Mouse (Mus musculus) heart, adult 9 months (tissue): ENCODE data around the gene Apod.

Source experiments
- DNase-seq, 2 experiments: peaks; one replicate each; pipeline ENCODE4 v3.0.0; 2022; ENCODE audit warnings: low spot score in 2 of 2

Gene Apod

GRCm38 (mm10) chr16:31281981-31282380, 32.6 kb downstream of the Apod start:
- DNase-seq: peak; percentile 52 to 67

DNA sequence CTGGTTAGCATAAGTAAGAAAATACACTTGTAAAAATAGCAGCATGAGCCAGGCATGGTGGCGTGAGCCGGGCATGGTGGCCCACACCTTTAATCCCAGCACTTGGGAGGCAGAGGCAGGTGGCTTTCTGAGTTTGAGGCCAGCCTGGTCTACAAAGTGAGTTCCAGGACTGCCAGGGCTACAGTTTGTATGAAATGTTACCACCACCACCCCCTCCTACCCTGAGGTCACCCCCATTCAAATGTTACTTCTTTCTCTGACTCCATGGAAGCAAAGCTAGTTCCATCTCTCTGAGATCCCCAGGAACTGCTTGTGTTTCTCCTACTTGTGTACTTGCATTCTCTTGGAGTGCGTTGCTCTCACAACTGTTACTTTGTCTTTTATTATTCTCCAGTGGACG, 34.4 kb downstream of the Apod start:
- no peak for DNase-seq

DNA sequence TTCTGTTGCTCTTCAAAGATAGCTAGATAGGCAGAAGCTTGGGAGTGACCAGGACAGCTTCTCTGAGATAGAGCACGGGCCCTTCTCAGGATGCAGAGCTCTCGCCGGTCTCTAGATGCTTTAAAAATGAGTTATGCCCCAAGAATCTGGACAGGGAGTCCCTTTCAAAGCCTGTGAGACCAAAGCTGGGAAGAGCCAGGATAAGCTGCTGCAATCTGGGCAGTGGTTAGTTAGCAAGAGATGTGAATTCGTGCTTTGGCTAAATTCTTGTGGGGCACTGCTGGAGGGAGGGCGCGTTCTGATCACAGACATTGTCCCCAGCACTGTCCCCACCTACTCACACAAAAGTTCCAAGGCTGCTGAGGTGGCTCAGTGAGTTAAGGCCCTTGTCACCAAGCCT, 36.0 kb downstream of the Apod start:
- no peak for DNase-seq

- peak; percentile 72 to 86 for DNase-seq
These were observed 36.5 kb downstream of the Apod start for GRCm38 (mm10) chr16:31278081-31278480.

DNA sequence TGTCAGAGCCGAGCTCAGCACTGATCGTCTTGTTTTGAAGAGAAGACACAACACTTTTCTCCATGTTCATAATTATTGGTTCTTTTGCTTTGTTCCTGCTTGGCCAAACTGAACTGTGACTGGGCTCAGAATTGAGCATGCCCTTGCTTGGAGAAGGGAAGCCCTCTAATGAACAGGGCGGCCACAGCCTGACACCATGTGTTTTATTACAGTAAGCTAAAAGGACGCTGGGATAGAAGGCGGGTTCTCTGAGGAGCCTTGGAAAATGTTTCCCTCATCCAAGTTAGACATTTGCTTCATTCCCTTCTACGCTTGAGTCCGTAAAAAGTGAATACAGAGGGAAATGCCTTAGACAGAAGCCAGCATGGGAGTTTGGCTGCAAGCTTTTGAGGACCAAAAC, 37.6 kb downstream of the Apod start:
- DNase-seq: peak in 1 of 2 experiments; percentile 71

DNA sequence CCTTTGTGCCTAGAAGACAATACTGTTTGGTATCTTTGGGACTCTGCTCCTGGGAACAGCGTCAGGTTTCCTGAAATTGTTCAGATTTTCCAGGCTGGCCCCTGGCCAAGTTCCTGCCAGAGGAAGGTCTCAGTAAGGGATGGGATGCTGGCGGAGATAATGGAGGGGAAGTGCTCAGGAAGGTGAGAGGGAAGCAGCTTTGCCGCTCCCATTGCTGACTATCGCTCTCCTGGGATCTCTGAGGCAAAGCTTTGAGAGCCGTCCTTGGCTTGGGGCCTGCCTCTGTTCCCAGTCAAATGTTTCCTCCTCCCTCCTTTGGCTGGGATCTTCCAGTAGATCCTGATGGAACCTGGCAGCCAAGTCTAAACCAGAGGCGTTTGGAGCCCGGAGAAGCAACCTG, 38.1 kb downstream of the Apod start:
- peak; percentile 89 to 94 for DNase-seq

DNA sequence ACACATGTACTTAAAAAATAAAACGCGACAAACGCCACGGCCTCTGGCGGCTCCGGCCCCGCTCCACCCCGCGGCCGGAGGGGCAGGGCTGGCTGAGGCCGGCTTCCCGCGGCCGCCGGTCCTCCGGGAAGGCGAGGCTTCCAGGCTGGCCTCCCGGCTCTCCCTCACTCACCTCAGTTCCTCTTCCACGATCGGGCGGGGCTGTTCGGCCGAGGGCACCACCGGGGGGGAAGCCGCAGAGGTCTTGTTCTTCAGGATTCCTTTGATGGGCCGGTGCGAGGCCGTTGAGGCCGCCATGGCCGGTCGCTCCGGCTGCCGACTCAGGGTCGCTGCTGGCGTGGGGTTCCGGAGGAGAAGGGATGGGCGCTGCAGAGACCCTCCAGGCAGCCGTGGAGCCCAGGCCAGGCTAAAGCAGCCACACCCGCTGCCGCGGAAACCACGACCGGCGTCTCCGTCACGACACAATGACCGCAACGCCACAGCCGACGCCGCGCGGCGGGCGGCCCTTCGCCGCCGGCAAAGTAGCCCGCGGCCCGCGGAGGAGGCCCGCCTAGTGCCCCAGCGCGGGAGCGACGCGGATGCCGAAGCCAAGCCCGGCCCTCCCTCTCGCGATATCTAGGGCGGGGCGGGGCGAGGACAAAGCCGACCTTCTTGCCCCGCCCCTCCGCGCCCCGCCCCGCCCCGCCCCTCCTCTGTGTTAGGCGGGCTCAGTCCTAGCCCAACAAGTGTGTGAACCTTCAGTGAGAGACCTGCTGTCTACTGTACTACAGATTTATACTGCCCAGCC, 39.7 kb downstream of the Apod start, which contains the start of gene Ppp1r2:
TSS of gene Ppp1r2 (minus strand) at position 604 of the 787 bp plus-strand sequence.
- peak; percentile 91 for DNase-seq

GRCm38 (mm10) chr16:31274084-31274483, 40.5 kb downstream of the Apod start:
- DNase-seq: no peak

DNA sequence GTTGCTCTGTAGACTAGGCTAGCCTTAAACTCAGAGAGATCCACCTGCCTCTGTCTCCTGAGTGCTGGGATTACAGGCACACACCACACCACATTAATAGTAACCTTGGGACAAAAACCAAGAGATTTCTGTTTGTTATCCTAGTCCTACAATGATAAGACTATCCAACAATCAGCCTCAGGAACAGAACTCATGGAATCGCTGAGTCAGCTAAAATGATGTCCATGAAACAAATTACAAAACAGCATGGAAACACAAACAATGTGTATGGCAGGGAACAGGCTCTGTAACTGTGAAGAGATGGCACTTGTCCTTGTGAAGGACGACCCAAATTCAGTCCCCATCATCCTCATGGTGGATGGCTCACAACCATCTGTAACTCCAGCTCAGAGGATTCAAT, 47.9 kb downstream of the Apod start:
- DNase-seq: no peak

GRCm38 (mm10) chr16:31256151-31256550, 58.5 kb downstream of the Apod start:
- no peak for DNase-seq

DNA sequence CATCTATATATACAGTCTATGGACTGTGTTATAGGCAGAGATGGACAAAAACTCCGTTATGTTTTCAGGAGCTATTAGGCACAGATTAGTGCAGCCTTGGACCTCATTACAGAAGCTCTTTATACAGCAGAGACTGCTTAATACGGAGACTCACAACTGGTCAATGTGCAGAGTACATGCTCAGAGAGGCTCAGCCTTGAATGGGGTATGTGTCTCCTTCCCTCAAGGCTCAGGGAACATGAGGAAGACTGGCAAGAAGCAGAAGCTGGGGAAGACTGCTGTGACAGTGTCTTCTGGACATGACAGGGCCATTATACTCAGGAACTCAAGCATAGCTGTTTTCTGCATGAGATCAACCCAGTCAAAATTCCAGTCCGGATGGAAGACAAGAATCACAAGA, 58.9 kb downstream of the Apod start:
- no peak for DNase-seq

GRCm38 (mm10) chr16:31249401-31249800, 65.2 kb downstream of the Apod start:
- DNase-seq: no peak

DNA sequence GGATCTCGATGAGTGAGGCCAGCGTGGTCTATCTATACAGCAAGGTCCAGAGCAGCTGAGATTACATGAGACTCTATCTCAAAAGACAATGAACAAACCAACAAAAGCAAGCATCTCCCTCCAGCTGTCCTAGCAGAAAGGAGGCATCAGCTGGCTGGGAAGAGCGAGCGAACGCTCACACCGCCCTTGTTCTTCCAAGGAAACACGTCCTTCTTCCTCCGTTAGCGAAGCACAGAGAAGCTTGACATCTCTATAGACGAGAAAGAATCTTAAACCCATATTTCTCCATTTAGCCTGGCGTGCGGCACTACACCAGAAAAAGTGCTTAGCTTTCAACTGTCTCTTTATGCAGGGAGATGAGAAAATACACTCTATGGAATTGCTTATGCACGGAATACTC, 65.9 kb downstream of the Apod start:
- DNase-seq: no peak

GRCm38 (mm10) chr16:31247442-31247841, 67.2 kb downstream of the Apod start:
- no peak for DNase-seq
